Mouse (Mus musculus) megakaryocyte, embryonic 14.5 days (primary cell): ENCODE data around the gene Gabrb1.
"Not testable (repeated sequence)": the region's sequence is repeated elsewhere in the genome, so short reads cannot be mapped to it uniquely, and the experiment has no call there.

Source experiments
- FLI1 ChIP-seq: IDR thresholded peaks from 2 replicates; pipeline ENCODE4 v1.6.1; 2012; ENCODE audit warnings: low read length, inconsistent platforms, mixed read lengths
- GATA1 ChIP-seq: IDR thresholded peaks from 3 replicates; pipeline ENCODE4 v1.6.1; 2012; ENCODE audit warnings: mixed read lengths, low read length, inconsistent platforms, borderline replicate concordance

GRCm38 (mm10) chr5:72069398-72069797 is 411.5 kb downstream of the Gabrb1 start:
- TF ChIP-seq FLI1, GATA1: not testable (repeated sequence)
